Mouse (Mus musculus): ENCODE data around the gene Slc6a6.
A peak's percentile ranks its signal among the peaks of the same experiment; 100 is the strongest.

Slc6a6 gene

GRCm38 (mm10) chr6:91776543-91776942 lies 92.7 kb downstream of the Slc6a6 start:
- peak; percentile 26 for DNase-seq (ENCODE audit: low read depth, low spot score)

GRCm38 (mm10) chr6:91779206-91779605 lies 95.4 kb downstream of the Slc6a6 start:
- no peak for DNase-seq (ENCODE audit: low read depth, low spot score)

- no peak for DNase-seq (ENCODE audit: low read depth, low spot score)
These were observed 101.2 kb downstream of the Slc6a6 start for GRCm38 (mm10) chr6:91785018-91785417.

- no peak for DNase-seq (ENCODE audit: low read depth, low spot score)
These were observed 104.5 kb downstream of the Slc6a6 start for GRCm38 (mm10) chr6:91788311-91788798.

- DNase-seq (ENCODE audit: low read depth, low spot score), result no peak
These were observed 111.8 kb downstream of the Slc6a6 start for GRCm38 (mm10) chr6:91795640-91796039.

GRCm38 (mm10) chr6:91796064-91796463 lies 112.2 kb downstream of the Slc6a6 start:
- no peak for DNase-seq (ENCODE audit: low read depth, low spot score)

- no peak for DNase-seq (ENCODE audit: low read depth, low spot score)
These were observed 112.9 kb downstream of the Slc6a6 start for GRCm38 (mm10) chr6:91796736-91797135.

GRCm38 (mm10) chr6:91798496-91798895 lies 114.6 kb downstream of the Slc6a6 start:
- DNase-seq (ENCODE audit: low read depth, low spot score), result no peak

GRCm38 (mm10) chr6:91804177-91804576 lies 120.3 kb downstream of the Slc6a6 start:
- peak; percentile 4 for DNase-seq (ENCODE audit: low read depth, low spot score)

GRCm38 (mm10) chr6:91807169-91807568 lies 123.3 kb downstream of the Slc6a6 start:
- DNase-seq (ENCODE audit: low read depth, low spot score), result peak; percentile 20

GRCm38 (mm10) chr6:91808022-91808421 lies 124.2 kb downstream of the Slc6a6 start:
- no peak for DNase-seq (ENCODE audit: low read depth, low spot score)
